Mouse (Mus musculus) retina, postnatal 1 day (tissue): ENCODE measurements at regions not wholly inside any gene's neighbourhood (a gene's known extent, or its start where the extent isn't known, plus 50 kb on each side); places are given as distances from the start of the nearest gene placed in this dataset.

Experiments
- DNase-seq: peaks from one replicate; pipeline ENCODE4 v3.0.0-alpha.2; 2012

DNA sequence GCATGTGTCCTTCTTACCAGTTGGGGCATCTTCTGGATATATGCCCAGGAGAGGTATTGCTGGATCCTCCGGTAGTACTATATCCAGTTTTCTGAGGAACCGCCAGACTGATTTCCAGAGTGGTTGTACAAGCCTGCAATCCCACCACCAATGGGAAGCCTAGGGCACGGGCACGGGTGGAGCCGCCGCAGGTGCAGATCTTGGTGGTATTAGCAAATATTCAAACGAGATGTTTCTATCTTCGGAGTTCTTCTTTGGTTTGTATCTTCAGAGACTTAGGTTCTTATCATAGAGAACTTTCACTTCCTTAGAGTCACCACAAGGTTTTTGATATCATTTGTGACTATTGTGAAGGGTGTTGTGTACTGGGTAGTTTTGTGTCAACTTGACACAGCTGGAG lies 103.1 kb downstream of the Btbd35f12 start:
- DNase-seq = peak; percentile 0
